Mouse (Mus musculus) spleen, adult 2 months (tissue): ENCODE results near the gene Rad18. TPM values are rescaled to one million over a fixed set of nuclear protein-coding genes. Genes with fewer than 3 reads are reported as not detected.

Source experiments
- DNase-seq, 2 experiments: peaks; one replicate each; pipeline versions ENCODE4 v3.0.0 to v3.0.0-alpha.2; 2012 to 2021; ENCODE audit warnings: low spot score in 2 of 2, low read depth in 1 of 2
- H3K27ac ChIP-seq: fragments of 200-500 bp; 2 replicates; pipeline ENCODE4 v1.5.1; 2012; ENCODE audit warnings: low read length, inconsistent platforms; ENCODE audit not compliant: insufficient read depth
- H3K27me3 ChIP-seq: fragments of 200-500 bp; 2 replicates; pipeline ENCODE4 v1.6.1; 2012; ENCODE audit warnings: mild to moderate bottlenecking, moderate library complexity, low read length, inconsistent platforms; ENCODE audit not compliant: control insufficient read depth, insufficient read depth
- H3K36me3 ChIP-seq: fragments of 200-500 bp; 2 replicates; pipeline ENCODE4 v1.6.1; 2012; ENCODE audit warnings: mild to moderate bottlenecking, low read length, inconsistent platforms; ENCODE audit not compliant: control insufficient read depth, insufficient read depth
- H3K4me1 ChIP-seq: fragments of 200-500 bp; 2 replicates; pipeline ENCODE4 v1.6.1; 2011; ENCODE audit warnings: inconsistent platforms; ENCODE audit not compliant: control insufficient read depth, insufficient read depth, insufficient read length
- H3K4me3 ChIP-seq: fragments of 200-500 bp; 2 replicates; pipeline ENCODE4 v1.5.1; 2011; ENCODE audit warnings: mild to moderate bottlenecking, inconsistent platforms; ENCODE audit not compliant: insufficient read depth, insufficient read length; ENCODE audit errors: extremely low read depth
- CTCF ChIP-seq: fragments of 200-500 bp; IDR thresholded peaks from 2 replicates; pipeline ENCODE4 v1.5.1; 2011; ENCODE audit warnings: mild to moderate bottlenecking, inconsistent platforms; ENCODE audit not compliant: insufficient read depth, insufficient read length, insufficient replicate concordance; ENCODE audit errors: extremely low read depth
- POLR2A ChIP-seq: fragments of 200-500 bp; IDR thresholded peaks from 2 replicates; pipeline ENCODE4 v1.6.1; 2011; ENCODE audit warnings: low read depth, low read length, inconsistent platforms
- WGBS: fragments of 180-500 bp; shearing (Covaris S2); methylation state at CpG from one replicate; pipeline ENCODE4 v1.1.7; 2018; 5-methylcytosine and 5-hydroxymethylcytosine counted together
- polyA plus RNA-seq: library from polyadenylated mRNA; depleted of rRNA; stranded (reverse); fragments of >200 nt; gene quantifications from 2 replicates; pipeline ENCODE4 v1.2.3, GENCODE M21; 2012

The Rad18 gene
- polyA plus RNA-seq, 1 experiment = 1.8 TPM

- Histone ChIP-seq H3K4me3 (no peak overlapping the region), H3K36me3 (no peaks in the 10 kb centered on the region), H3K27ac (no peak overlapping the region), H3K27me3 (no peaks in the 10 kb centered on the region), H3K4me1 (no peaks in the 10 kb centered on the region)
- whole genome bisulfite sequencing = 90% methylated on average over 5 of the region's 5 CpGs
- TF ChIP-seq POLR2A (no peak), CTCF (no peak)
- DNase-seq = no peak
Observed at GRCm38 (mm10) chr6:112733942-112734341, 37.5 kb upstream of the Rad18 start.

DNA sequence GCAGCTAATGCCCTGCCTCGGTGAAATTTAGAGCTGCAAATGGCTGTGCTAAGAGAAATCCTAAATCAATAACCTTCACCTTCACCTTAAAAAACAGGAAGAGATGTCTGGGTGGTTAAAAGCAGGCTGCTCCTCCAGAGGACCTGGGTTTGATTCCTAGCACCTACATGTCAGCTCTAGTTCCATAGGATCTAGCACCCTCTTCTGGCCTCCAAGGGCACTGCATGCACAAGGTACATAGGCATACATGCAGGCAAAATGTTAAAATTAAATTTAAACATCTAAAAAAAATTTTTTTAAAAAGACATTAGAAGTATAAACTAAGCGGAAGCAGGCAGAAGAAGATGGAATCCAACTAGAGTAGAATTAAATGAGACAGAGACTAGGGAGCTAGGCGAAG, 35.9 kb upstream of the Rad18 start:
- DNase-seq = no peak
- Histone ChIP-seq H3K27ac (no peak overlapping the region), H3K27me3 (no peaks in the 10 kb centered on the region), H3K36me3 (no peaks in the 10 kb centered on the region), H3K4me3 (no peak overlapping the region), H3K4me1 (no peaks in the 10 kb centered on the region)
- WGBS = 96% methylated on average over 3 of the region's 3 CpGs
- TF ChIP-seq CTCF = no peak
- no peak for TF ChIP-seq POLR2A

DNA sequence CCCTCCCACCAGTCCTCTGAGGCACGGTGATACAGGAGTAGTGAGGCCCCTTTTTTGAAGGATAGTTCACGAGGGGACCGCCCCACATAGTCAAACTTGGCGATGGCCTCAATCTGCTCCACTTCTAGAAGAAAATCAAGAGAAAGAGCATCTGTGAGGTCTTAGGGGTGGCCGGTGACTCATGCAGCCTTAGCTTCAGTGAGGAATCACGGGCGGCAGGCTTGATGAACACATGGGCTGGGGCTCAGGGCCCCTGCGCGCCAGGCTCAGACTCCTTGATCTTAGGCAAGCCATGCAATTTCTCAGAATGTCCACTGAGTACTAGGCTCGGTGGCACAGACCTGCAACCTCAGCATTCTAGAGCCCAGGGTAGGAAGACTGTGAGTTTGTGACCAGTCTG, 34.9 kb upstream of the Rad18 start:
- no peak overlapping the region for H3K4me3 ChIP-seq
- TF ChIP-seq CTCF (no peak), POLR2A (no peak)
- WGBS = 89% methylated on average over 10 of the region's 10 CpGs
- H3K4me1 ChIP-seq = no peaks in the 10 kb centered on the region
- H3K27ac ChIP-seq = no peak overlapping the region
- H3K36me3 ChIP-seq = no peaks in the 10 kb centered on the region
- no peaks in the 10 kb centered on the region for H3K27me3 ChIP-seq
- DNase-seq = no peak

GRCm38 (mm10) chr6:112728760-112729422, 32.4 kb upstream of the Rad18 start:
- Histone ChIP-seq H3K4me1 (no peaks in the 10 kb centered on the region), H3K27me3 (no peaks in the 10 kb centered on the region), H3K27ac (no peak overlapping the region), H3K36me3 (no peaks in the 10 kb centered on the region), H3K4me3 (no peak overlapping the region)
- WGBS = 29% methylated on average over 16 of the region's 17 CpGs
- TF ChIP-seq CTCF (no peak), POLR2A (no peak)
- DNase-seq = no peak

- TF ChIP-seq CTCF (no peak), POLR2A (no peak)
Observed at GRCm38 (mm10) chr6:112725468-112725867, 29.0 kb upstream of the Rad18 start.

GRCm38 (mm10) chr6:112720409-112721080, 24.1 kb upstream of the Rad18 start:
- no peaks in the 10 kb centered on the region for H3K4me1 ChIP-seq
- no peak overlapping the region for H3K4me3 ChIP-seq
- no peaks in the 10 kb centered on the region for H3K36me3 ChIP-seq
- DNase-seq = no peak
- TF ChIP-seq CTCF (no peak), POLR2A (no peak)
- 83% methylated on average over 5 of the region's 5 CpGs for WGBS
- H3K27ac ChIP-seq = no peak overlapping the region
- no peaks in the 10 kb centered on the region for H3K27me3 ChIP-seq

More at GRCm38 (mm10) chr6:112725468-112725867, 29.0 kb upstream of the Rad18 start:
- DNase-seq = no peak
- no peaks in the 10 kb centered on the region for H3K27me3 ChIP-seq
- no peak overlapping the region for H3K4me3 ChIP-seq
- whole genome bisulfite sequencing = 46% methylated on average over 4 of the region's 4 CpGs
- H3K27ac ChIP-seq = no peak overlapping the region
- H3K36me3 ChIP-seq = no peaks in the 10 kb centered on the region
- H3K4me1 ChIP-seq = no peaks in the 10 kb centered on the region

GRCm38 (mm10) chr6:112719983-112720382, 23.5 kb upstream of the Rad18 start:
- WGBS = 91% methylated on average over 1 of the region's 1 CpGs
- no peaks in the 10 kb centered on the region for H3K27me3 ChIP-seq
- no peaks in the 10 kb centered on the region for H3K4me1 ChIP-seq
- H3K27ac ChIP-seq = no peak overlapping the region
- H3K4me3 ChIP-seq = no peak overlapping the region
- no peak for TF ChIP-seq POLR2A
- no peak for TF ChIP-seq CTCF
- no peak for DNase-seq
- no peaks in the 10 kb centered on the region for H3K36me3 ChIP-seq
